Mouse (Mus musculus) midbrain, embryonic 10.5 days (tissue): ENCODE measurements at regions not wholly inside any gene's neighbourhood (a gene's known extent, or its start where the extent isn't known, plus 50 kb on each side); places are given as distances from the start of the nearest gene placed in this dataset.

ENCODE experiments used
- DNase-seq: peaks from one replicate; pipeline ENCODE4 v3.0.0-alpha.2; 2017; ENCODE audit warnings: low spot score
- H3K27ac ChIP-seq: fragments of 300-500 bp; sonication (generic); replicated peaks from 2 replicates; pipeline ENCODE4 v1.5.1; 2016; ENCODE audit warnings: mild to moderate bottlenecking
- H3K27me3 ChIP-seq: fragments of 300-500 bp; sonication (generic); 2 replicates; pipeline ENCODE4 v1.6.1; 2016; ENCODE audit warnings: low read depth, mild to moderate bottlenecking; ENCODE audit not compliant: poor library complexity, severe bottlenecking
- H3K36me3 ChIP-seq: fragments of 300-500 bp; sonication (generic); 2 replicates; pipeline ENCODE4 v1.6.1; 2016; ENCODE audit warnings: mild to moderate bottlenecking, moderate library complexity
- H3K4me1 ChIP-seq: fragments of 300-500 bp; sonication (generic); 2 replicates; pipeline ENCODE4 v1.6.1; 2016
- H3K4me3 ChIP-seq: fragments of 300-500 bp; sonication (generic); 2 replicates; pipeline ENCODE4 v1.5.1; 2016; ENCODE audit warnings: mild to moderate bottlenecking, moderate library complexity
- H3K9me3 ChIP-seq: fragments of 300-500 bp; sonication (generic); replicated peaks from 2 replicates; pipeline ENCODE4 v1.6.1; 2016; ENCODE audit warnings: mild to moderate bottlenecking
- WGBS: fragments of 180-500 bp; shearing (Covaris S2); methylation state at CpG from one replicate; pipeline ENCODE4 v1.1.7; 2016; 5-methylcytosine and 5-hydroxymethylcytosine counted together

DNA sequence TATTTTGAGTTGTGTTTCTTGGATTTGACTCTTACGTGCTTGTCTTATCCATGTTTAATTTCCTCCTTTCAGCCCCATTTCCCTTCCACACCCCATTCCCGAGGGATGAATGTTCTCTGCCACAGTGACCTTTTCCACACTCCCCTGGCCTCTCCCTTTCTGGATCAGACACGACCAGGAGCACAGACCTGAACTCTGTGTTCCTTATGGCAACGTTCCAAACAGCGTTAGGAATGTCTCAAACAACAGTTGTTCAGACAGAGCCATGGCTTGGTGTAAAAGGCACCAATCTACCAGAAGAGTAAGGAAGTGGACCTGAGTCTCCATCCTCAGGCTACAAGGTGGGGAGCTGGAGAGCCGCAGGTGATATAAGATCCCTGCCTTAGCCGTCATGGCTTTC is 52.6 kb upstream of the Dapl1 start:
- no peaks in the 10 kb centered on the region for H3K27me3 ChIP-seq
- no peak overlapping the region for H3K4me3 ChIP-seq
- no peaks in the 10 kb centered on the region for H3K9me3 ChIP-seq
- H3K36me3 ChIP-seq, result no peaks in the 10 kb centered on the region
- H3K4me1 ChIP-seq, result no peaks in the 10 kb centered on the region
- H3K27ac ChIP-seq, result no peak overlapping the region
- DNase-seq, result no peak
- WGBS, result 90% methylated on average over 7 of the region's 7 CpGs
